8 mouse cellular contexts compared by ENCODE assay signal in genomic region chr5:113871903-113872548, GRCm38 (mm10). TPM values are rescaled to one million over a fixed set of nuclear protein-coding genes. Genes with fewer than 3 reads are reported as not detected.
A peak's percentile ranks its signal among the peaks of the same experiment; 100 is the strongest.
DNase-seq lines count a peak whose midpoint lies in the region; ATAC-seq and TF ChIP-seq lines count a peak whose summit lies in the region.

No protein-coding gene starts in this region.

- DNase-seq in lung, embryonic 14.5 days: no peak
- no peak for DNase-seq in lung, adult 18-20 months
- peak; percentile 57 to 64 for DNase-seq in layer of hippocampus, postnatal 10 days (ENCODE audit: low spot score in 2 of 2)
- no peak for DNase-seq in adrenal gland, postnatal 10 days
- DNase-seq in left cerebral cortex, postnatal 4 days: no peak
- no peak for DNase-seq in urinary bladder, adult 2 months (ENCODE audit: low spot score)

- no peak for TF ChIP-seq POLR2A in embryonic fibroblast, embryonic 13.5 days (IDR thresholded peaks at IDR 0.05; ENCODE audit: low read depth, low read length)

- H3K27ac ChIP-seq in lung, embryonic 14.5 days (ENCODE audit: low read depth): peak overlapping the region; percentile 72
- peak overlapping the region; percentile 74 for H3K27ac ChIP-seq in embryonic fibroblast, embryonic 13.5 days (ENCODE audit: insufficient read depth, low read length)
- H3K27ac ChIP-seq in midbrain, embryonic 16.5 days (ENCODE audit: low read length): peak overlapping the region; percentile 98

- intact Hi-C loops in left cerebral cortex, postnatal 4 days (cut with DNase I): no loop called here

- no peak for TF ChIP-seq CTCF in lung, embryonic 14.5 days (IDR thresholded peaks at IDR 0.05; ENCODE audit: low read depth)
- no peak for TF ChIP-seq CTCF in embryonic fibroblast, embryonic 13.5 days (IDR thresholded peaks at IDR 0.05; ENCODE audit: borderline replicate concordance, insufficient read depth, low read length)

- no peaks in the 10 kb centered on the region for H3K9me3 ChIP-seq in lung, embryonic 14.5 days (ENCODE audit: low read depth, low read length)
- H3K9me3 ChIP-seq in midbrain, embryonic 16.5 days (replicated peaks; ENCODE audit: control insufficient read depth, low read length, poor library complexity, severe bottlenecking): no peaks in the 10 kb centered on the region

- 63% methylated on average over 7 of the region's 7 CpGs for WGBS in lung, embryonic 14.5 days
- WGBS in midbrain, embryonic 16.5 days: 65% methylated on average over 7 of the region's 7 CpGs

- H3K9ac ChIP-seq in lung, embryonic 14.5 days: no peak overlapping the region
- H3K9ac ChIP-seq in midbrain, embryonic 16.5 days (ENCODE audit: low read depth, low read length): no peak overlapping the region; the same call in 1 of the 2 replicates

- no peaks in the 10 kb centered on the region for H3K27me3 ChIP-seq in lung, embryonic 14.5 days (ENCODE audit: insufficient read depth, low read length)
- no peaks in the 10 kb centered on the region for H3K27me3 ChIP-seq in midbrain, embryonic 16.5 days (ENCODE audit: control insufficient read depth, insufficient read depth, low read depth, low read length)

- H3K4me1 ChIP-seq in lung, embryonic 14.5 days (ENCODE audit: insufficient read depth): peaks cover 43% of the 10 kb centered on the region
- peaks cover 54% of the 10 kb centered on the region for H3K4me1 ChIP-seq in embryonic fibroblast, embryonic 13.5 days (ENCODE audit: control insufficient read depth, insufficient read depth, low read length)
- H3K4me1 ChIP-seq in midbrain, embryonic 16.5 days (ENCODE audit: control insufficient read depth, insufficient read depth, low read length): peaks cover 58% of the 10 kb centered on the region

- peaks cover 20% of the 10 kb centered on the region for H3K36me3 ChIP-seq in lung, embryonic 14.5 days (ENCODE audit: insufficient read depth)
- H3K36me3 ChIP-seq in midbrain, embryonic 16.5 days (ENCODE audit: control insufficient read depth, insufficient read depth, low read length): 0 out of 2 replicates have a peak, but pooled peaks cover 5% of the 10 kb centered on the region

- ATAC-seq in lung, embryonic 14.5 days (ENCODE audit: insufficient read depth): no peak
- ATAC-seq in midbrain, embryonic 16.5 days: peak; percentile 4; the same call in 1 of the 2 replicates

- H3K4me2 ChIP-seq in lung, embryonic 14.5 days: no peak overlapping the region
- no peak overlapping the region for H3K4me2 ChIP-seq in midbrain, embryonic 16.5 days (ENCODE audit: low read length)

- no peak overlapping the region for H3K4me3 ChIP-seq in lung, embryonic 14.5 days (ENCODE audit: low read depth, low read length)
- H3K4me3 ChIP-seq in embryonic fibroblast, embryonic 13.5 days (ENCODE audit: insufficient read depth, low read length): no peak overlapping the region
- no peak overlapping the region for H3K4me3 ChIP-seq in midbrain, embryonic 16.5 days (ENCODE audit: low read depth, low read length)

RNA-seq across cellular contexts. Expression of gene Coro1c, which starts 36.5 kb away (rescaled TPM):
- polyA plus RNA-seq in lung, embryonic 14.5 days (2014; fragmentation: Nextera tagmentation; extraction: Ambion mirVana): 151 and 165 TPM in 2 replicates
- polyA plus RNA-seq in embryonic fibroblast, embryonic 13.5 days (2011; ENCODE audit: insufficient read length, low read depth, missing spikeins): 158 and 229 TPM in 2 replicates
- 100 to 1,000 TPM; 104 TPM for total RNA-seq in layer of hippocampus, postnatal 10 days (2021)
- 201 and 209 TPM in 2 replicates for polyA plus RNA-seq in midbrain, embryonic 16.5 days (2015; fragmentation: Nextera tagmentation; extraction: Ambion mirVana)
- 10 to 100 TPM; 66.4 to 78.9 TPM for total RNA-seq in adrenal gland, postnatal 10 days (2021)
- 100 to 1,000 TPM; 183 to 194 TPM for total RNA-seq in left cerebral cortex, postnatal 4 days (2021)
- 116 and 159 TPM in 2 replicates for polyA plus RNA-seq in urinary bladder, adult 2 months (2012; rRNA removed)

RNA-seq across cellular contexts. Expression of gene Selplg, which starts 39.6 kb away (rescaled TPM):
- polyA plus RNA-seq in lung, embryonic 14.5 days (2014; fragmentation: Nextera tagmentation; extraction: Ambion mirVana): 2.9 and 3.4 TPM in 2 replicates
- 0.74 TPM in 1 of 2 replicates, not detected in the other for polyA plus RNA-seq in embryonic fibroblast, embryonic 13.5 days (2011; ENCODE audit: insufficient read length, low read depth, missing spikeins)
- total RNA-seq in layer of hippocampus, postnatal 10 days (2021): 10 to 100 TPM; 12.1 to 12.9 TPM
- 1.6 and 2.0 TPM in 2 replicates for polyA plus RNA-seq in midbrain, embryonic 16.5 days (2015; fragmentation: Nextera tagmentation; extraction: Ambion mirVana)
- total RNA-seq in adrenal gland, postnatal 10 days (2021): 1 to 10 TPM; 6.6 to 6.9 TPM
- total RNA-seq in left cerebral cortex, postnatal 4 days (2021): 1 to 10 TPM; 1.5 to 2.7 TPM
- 8.2 and 10.4 TPM in 2 replicates for polyA plus RNA-seq in urinary bladder, adult 2 months (2012; rRNA removed)

Comparison
In these comparisons a context has a peak if more than half of its experiments do, and no peak if none do; other contexts are left out.
1. DNase-seq: peak in layer of hippocampus, postnatal 10 days (2 of 2); none in lung, embryonic 14.5 days (single experiment), lung, adult 18-20 months (0 of 2), adrenal gland, postnatal 10 days (single experiment), left cerebral cortex, postnatal 4 days (single experiment) and urinary bladder, adult 2 months (single experiment).
2. Peak in every context shown above with its lines, with median percentiles within 50 percentile points of each other: H3K27ac ChIP-seq.